Mouse (Mus musculus): ENCODE results near the gene Rcor1.
"Not testable (repeated sequence)": the region's sequence is repeated elsewhere in the genome, so short reads cannot be mapped to it uniquely, and the experiment has no call there.

Rcor1 gene

GRCm38 (mm10) chr12:111067816-111068215 is 28.7 kb downstream of the Rcor1 start:
- DNase-seq (ENCODE audit: low spot score in 2 of 2), result no peak

GRCm38 (mm10) chr12:111069299-111069698 is 30.1 kb downstream of the Rcor1 start:
- DNase-seq (ENCODE audit: low spot score in 2 of 2), result not testable (repeated sequence)

- no peak for DNase-seq (ENCODE audit: low spot score in 2 of 2)
These were observed 31.9 kb downstream of the Rcor1 start for GRCm38 (mm10) chr12:111071009-111071408.

- DNase-seq (ENCODE audit: low spot score in 2 of 2), result peak in 1 of 2 experiments; percentile 21
These were observed 32.5 kb downstream of the Rcor1 start for GRCm38 (mm10) chr12:111071477-111072152.

GRCm38 (mm10) chr12:111076385-111076965 is 37.3 kb downstream of the Rcor1 start:
- DNase-seq (ENCODE audit: low spot score in 2 of 2), result no peak

- DNase-seq (ENCODE audit: low spot score in 2 of 2), result no peak
These were observed 46.4 kb downstream of the Rcor1 start for GRCm38 (mm10) chr12:111085579-111085978.

- no peak for DNase-seq (ENCODE audit: low spot score in 2 of 2)
These were observed 47.9 kb downstream of the Rcor1 start for GRCm38 (mm10) chr12:111087066-111087465.

GRCm38 (mm10) chr12:111088186-111088585 is 49.0 kb downstream of the Rcor1 start:
- DNase-seq (ENCODE audit: low spot score in 2 of 2), result peak; percentile 41 to 68

GRCm38 (mm10) chr12:111088731-111089141 is 49.6 kb downstream of the Rcor1 start:
- DNase-seq (ENCODE audit: low spot score in 2 of 2), result no peak

GRCm38 (mm10) chr12:111089145-111089544 is 50.0 kb downstream of the Rcor1 start:
- no peak for DNase-seq (ENCODE audit: low spot score in 2 of 2)

GRCm38 (mm10) chr12:111090801-111091200 is 51.6 kb downstream of the Rcor1 start:
- DNase-seq (ENCODE audit: low spot score in 2 of 2), result no peak

GRCm38 (mm10) chr12:111091981-111092380 is 52.8 kb downstream of the Rcor1 start:
- DNase-seq (ENCODE audit: low spot score in 2 of 2), result no peak

- no peak for DNase-seq (ENCODE audit: low spot score in 2 of 2)
These were observed 54.9 kb downstream of the Rcor1 start for GRCm38 (mm10) chr12:111094073-111094472.

GRCm38 (mm10) chr12:111095086-111095485 is 55.9 kb downstream of the Rcor1 start:
- DNase-seq (ENCODE audit: low spot score in 2 of 2), result no peak

GRCm38 (mm10) chr12:111096249-111096648 is 57.1 kb downstream of the Rcor1 start:
- no peak for DNase-seq (ENCODE audit: low spot score in 2 of 2)

GRCm38 (mm10) chr12:111097036-111097435 is 57.9 kb downstream of the Rcor1 start:
- no peak for DNase-seq (ENCODE audit: low spot score in 2 of 2)

GRCm38 (mm10) chr12:111111176-111111575 is 72.0 kb downstream of the Rcor1 start:
- no peak for DNase-seq (ENCODE audit: low spot score in 2 of 2)

- DNase-seq (ENCODE audit: low spot score in 2 of 2), result no peak
These were observed 75.4 kb downstream of the Rcor1 start for GRCm38 (mm10) chr12:111114593-111114992.

GRCm38 (mm10) chr12:111119506-111120085 is 80.4 kb downstream of the Rcor1 start:
- DNase-seq (ENCODE audit: low spot score in 2 of 2), result no peak

GRCm38 (mm10) chr12:111120976-111121645 is 82.0 kb downstream of the Rcor1 start:
- no peak for DNase-seq (ENCODE audit: low spot score in 2 of 2)

GRCm38 (mm10) chr12:111122332-111122852 is 83.2 kb downstream of the Rcor1 start:
- no peak for DNase-seq (ENCODE audit: low spot score in 2 of 2)

- DNase-seq (ENCODE audit: low spot score in 2 of 2), result no peak
These were observed 85.6 kb downstream of the Rcor1 start for GRCm38 (mm10) chr12:111124601-111125260.
